Mouse (Mus musculus) CD4-positive, CD25-positive, alpha-beta regulatory T cell, adult 2 months (primary cell): Measurements from ENCODE around the gene Fbf1.
"Not testable (repeated sequence)": the region's sequence is repeated elsewhere in the genome, so short reads cannot be mapped to it uniquely, and the experiment has no call there.

Experiments
- DNase-seq: peaks from one replicate; pipeline ENCODE4 v3.0.0-alpha.2; 2012; ENCODE audit warnings: low read depth, low spot score

Gene Fbf1

GRCm38 (mm10) chr11:116108464-116109137 is 59.4 kb downstream of the Fbf1 start:
- no peak for DNase-seq

- DNase-seq = no peak
Observed at GRCm38 (mm10) chr11:116107777-116108285, 60.1 kb downstream of the Fbf1 start.

- no peak for DNase-seq
Observed at GRCm38 (mm10) chr11:116106963-116107776, 60.8 kb downstream of the Fbf1 start.

- DNase-seq = no peak
Observed at GRCm38 (mm10) chr11:116106154-116106962, 61.6 kb downstream of the Fbf1 start.

GRCm38 (mm10) chr11:116105065-116105464 is 62.9 kb downstream of the Fbf1 start:
- DNase-seq = no peak

GRCm38 (mm10) chr11:116104006-116104646 is 63.8 kb downstream of the Fbf1 start:
- DNase-seq = no peak

GRCm38 (mm10) chr11:116103572-116103971 is 64.4 kb downstream of the Fbf1 start:
- DNase-seq = no peak

- DNase-seq = no peak
Observed at GRCm38 (mm10) chr11:116102472-116102871, 65.5 kb downstream of the Fbf1 start.

- DNase-seq = no peak
Observed at GRCm38 (mm10) chr11:116101931-116102381, 66.0 kb downstream of the Fbf1 start.

- no peak for DNase-seq
Observed at GRCm38 (mm10) chr11:116100839-116101238, 67.1 kb downstream of the Fbf1 start.

- DNase-seq = no peak
Observed at GRCm38 (mm10) chr11:116100385-116100784, 67.6 kb downstream of the Fbf1 start.

- DNase-seq = no peak
Observed at GRCm38 (mm10) chr11:116099462-116099861, 68.5 kb downstream of the Fbf1 start.

GRCm38 (mm10) chr11:116098711-116099460 is 69.1 kb downstream of the Fbf1 start:
- DNase-seq = no peak

GRCm38 (mm10) chr11:116096213-116097108 is 71.5 kb downstream of the Fbf1 start:
- DNase-seq = peak; percentile 71

- DNase-seq = no peak
Observed at GRCm38 (mm10) chr11:116095573-116095972, 72.4 kb downstream of the Fbf1 start.

GRCm38 (mm10) chr11:116093771-116094565 is 74.0 kb downstream of the Fbf1 start:
- no peak for DNase-seq

GRCm38 (mm10) chr11:116092959-116093358 is 75.0 kb downstream of the Fbf1 start:
- DNase-seq = not testable (repeated sequence)
